In genomic region chr9:66611478-66612093, GRCm38 (mm10) we compare ENCODE assay signal across 8 mouse cellular contexts. TPM values are rescaled to one million over a fixed set of nuclear protein-coding genes. Genes with fewer than 3 reads are reported as not detected.
A peak's percentile ranks its signal among the peaks of the same experiment; 100 is the strongest.
DNase-seq lines count a peak whose midpoint lies in the region; ATAC-seq and TF ChIP-seq lines count a peak whose summit lies in the region.

No protein-coding gene starts in this region.

- H3K4me1 ChIP-seq in forebrain, embryonic 13.5 days = peaks cover 4% of the 10 kb centered on the region; the same call in 1 of the 2 replicates
- peaks cover 17% of the 10 kb centered on the region for H3K4me1 ChIP-seq in liver, postnatal 0 days (ENCODE audit: insufficient read depth)
- no peaks in the 10 kb centered on the region for H3K4me1 ChIP-seq in neural tube, embryonic 14.5 days (ENCODE audit: control insufficient read depth, insufficient read depth, low read length)
- peaks cover 2% of the 10 kb centered on the region; the same call in 1 of the 2 replicates for H3K4me1 ChIP-seq in testis, adult 2 months (ENCODE audit: control insufficient read depth, insufficient read depth, low read length)

- H3K27ac ChIP-seq in forebrain, embryonic 13.5 days = no peak overlapping the region
- no peak overlapping the region for H3K27ac ChIP-seq in liver, postnatal 0 days (ENCODE audit: low read depth)
- H3K27ac ChIP-seq in neural tube, embryonic 14.5 days (ENCODE audit: low read depth, low read length) = no peak overlapping the region
- no peak overlapping the region for H3K27ac ChIP-seq in testis, adult 2 months (ENCODE audit: control insufficient read depth, insufficient read depth, low read depth, low read length)

- ATAC-seq in forebrain, embryonic 13.5 days = peak; percentile 81
- peak; percentile 85 for ATAC-seq in liver, postnatal 0 days
- ATAC-seq in neural tube, embryonic 14.5 days (ENCODE audit: low read depth) = peak; percentile 78; the same call in 1 of the 2 replicates

- H3K36me3 ChIP-seq in forebrain, embryonic 13.5 days (ENCODE audit: poor library complexity, severe bottlenecking) = no peaks in the 10 kb centered on the region
- H3K36me3 ChIP-seq in liver, postnatal 0 days (replicated peaks; ENCODE audit: insufficient read depth, low read length) = no peaks in the 10 kb centered on the region
- H3K36me3 ChIP-seq in neural tube, embryonic 14.5 days (ENCODE audit: control insufficient read depth, insufficient read depth, low read length) = no peaks in the 10 kb centered on the region
- no peaks in the 10 kb centered on the region for H3K36me3 ChIP-seq in testis, adult 2 months (ENCODE audit: control insufficient read depth, insufficient read depth, low read length)

- H3K9ac ChIP-seq in forebrain, embryonic 13.5 days = no peak overlapping the region
- no peak overlapping the region for H3K9ac ChIP-seq in liver, postnatal 0 days (replicated peaks)
- no peak overlapping the region for H3K9ac ChIP-seq in neural tube, embryonic 14.5 days (replicated peaks; ENCODE audit: low read depth, low read length)

- H3K4me2 ChIP-seq in forebrain, embryonic 13.5 days = peak overlapping the region; percentile 42
- H3K4me2 ChIP-seq in liver, postnatal 0 days (ENCODE audit: low read depth, low read length) = peak overlapping the region; percentile 49
- peak overlapping the region; percentile 4 for H3K4me2 ChIP-seq in neural tube, embryonic 14.5 days (ENCODE audit: low read depth, low read length)

- TF ChIP-seq EP300 in liver, postnatal 0 days (IDR thresholded peaks at IDR 0.05; ENCODE audit: low read depth) = no peak

- intact Hi-C loops in heart, postnatal 10 days (cut with DNase I) = loop anchor here (1.0 to 5.0 kb wide), 3 partner anchors 19 to 94 kb away; partner anchors contain the start of gene Usp3

- 18% methylated on average over 18 of the region's 18 CpGs for WGBS in forebrain, embryonic 13.5 days
- WGBS in liver, postnatal 0 days (ENCODE audit: insufficient replicate concordance) = 18% methylated on average over 18 of the region's 18 CpGs
- 19% methylated on average over 18 of the region's 18 CpGs for WGBS in neural tube, embryonic 14.5 days

- no peaks in the 10 kb centered on the region for H3K9me3 ChIP-seq in forebrain, embryonic 13.5 days (replicated peaks)
- H3K9me3 ChIP-seq in liver, postnatal 0 days (ENCODE audit: low read length) = no peaks in the 10 kb centered on the region
- H3K9me3 ChIP-seq in neural tube, embryonic 14.5 days (ENCODE audit: control insufficient read depth, low read length) = no peaks in the 10 kb centered on the region

- peak; percentile 96 for TF ChIP-seq CTCF in liver, postnatal 0 days (IDR thresholded peaks at IDR 0.05; ENCODE audit: low read depth)
- peak; percentile 90 for TF ChIP-seq CTCF in testis, adult 2 months (IDR thresholded peaks at IDR 0.05; ENCODE audit: control insufficient read depth, insufficient read depth, insufficient replicate concordance, low read depth, low read length)

- no peak for TF ChIP-seq POLR2A in testis, adult 2 months (IDR thresholded peaks at IDR 0.05; ENCODE audit: control insufficient read depth, low read depth, low read length)

- H3K4me3 ChIP-seq in forebrain, embryonic 13.5 days = no peak overlapping the region
- no peak overlapping the region for H3K4me3 ChIP-seq in liver, postnatal 0 days (ENCODE audit: low read depth, low read length)
- no peak overlapping the region for H3K4me3 ChIP-seq in neural tube, embryonic 14.5 days (ENCODE audit: low read depth, low read length)
- no peak overlapping the region for H3K4me3 ChIP-seq in testis, adult 2 months (ENCODE audit: control insufficient read depth, low read depth, low read length)

- peak; percentile 79 to 85 for DNase-seq in CD8-positive naive resting alpha-beta T cell, adult 2 months (ENCODE audit: low read depth in 2 of 2, low spot score in 2 of 2)
- peak; percentile 52 for DNase-seq in c-Kit-positive CD71-positive TER-119-negative erythroid progenitor cells, embryonic 14.5 days (ENCODE audit: low read depth)
- DNase-seq in heart, postnatal 10 days = peak; percentile 92 to 95
- DNase-seq in layer of hippocampus, adult 11-12 months (ENCODE audit: low spot score) = peak; percentile 90
- DNase-seq in liver, postnatal 0 days = peak; percentile 88

- H3K27me3 ChIP-seq in forebrain, embryonic 13.5 days = no peaks in the 10 kb centered on the region
- H3K27me3 ChIP-seq in liver, postnatal 0 days (ENCODE audit: insufficient read depth, low read length) = no peaks in the 10 kb centered on the region
- H3K27me3 ChIP-seq in neural tube, embryonic 14.5 days (ENCODE audit: control insufficient read depth, insufficient read depth, low read length) = no peaks in the 10 kb centered on the region
- no peaks in the 10 kb centered on the region for H3K27me3 ChIP-seq in testis, adult 2 months (ENCODE audit: control insufficient read depth, insufficient read depth, low read length)

RNA-seq across cellular contexts. Expression of gene Usp3, which starts 18.6 kb away (rescaled TPM):
- polyA plus RNA-seq in forebrain, embryonic 13.5 days (2015; fragmentation: Nextera tagmentation; extraction: Ambion mirVana) = 127 and 131 TPM in 2 replicates
- total RNA-seq in heart, postnatal 10 days (2021) = 10 to 100 TPM; 29.8 to 33.9 TPM
- polyA plus RNA-seq in liver, postnatal 0 days (2015; fragmentation: Nextera tagmentation; extraction: Ambion mirVana) = 19.8 and 21.6 TPM in 2 replicates
- polyA plus RNA-seq in neural tube, embryonic 14.5 days (2014; fragmentation: Nextera tagmentation; extraction: Ambion mirVana) = 73.7 and 83.0 TPM in 2 replicates
- 8.1 and 10.7 TPM in 2 replicates for polyA plus RNA-seq in testis, adult 2 months (2012; rRNA removed)
